Mouse (Mus musculus) colon, adult 2 months (tissue): ENCODE measurements around the gene 6330403K07Rik. TPM values are rescaled to one million over a fixed set of nuclear protein-coding genes. Genes with fewer than 3 reads are reported as not detected.

Experiments used
- polyA plus RNA-seq: library from polyadenylated mRNA; depleted of rRNA; stranded (reverse); fragments of >200 nt; gene quantifications from 2 replicates; pipeline ENCODE4 v1.2.3, GENCODE M21; 2012; rRNA removed

6330403K07Rik gene
- 1.8 and 4.1 TPM in 2 replicates for polyA plus RNA-seq

DNA sequence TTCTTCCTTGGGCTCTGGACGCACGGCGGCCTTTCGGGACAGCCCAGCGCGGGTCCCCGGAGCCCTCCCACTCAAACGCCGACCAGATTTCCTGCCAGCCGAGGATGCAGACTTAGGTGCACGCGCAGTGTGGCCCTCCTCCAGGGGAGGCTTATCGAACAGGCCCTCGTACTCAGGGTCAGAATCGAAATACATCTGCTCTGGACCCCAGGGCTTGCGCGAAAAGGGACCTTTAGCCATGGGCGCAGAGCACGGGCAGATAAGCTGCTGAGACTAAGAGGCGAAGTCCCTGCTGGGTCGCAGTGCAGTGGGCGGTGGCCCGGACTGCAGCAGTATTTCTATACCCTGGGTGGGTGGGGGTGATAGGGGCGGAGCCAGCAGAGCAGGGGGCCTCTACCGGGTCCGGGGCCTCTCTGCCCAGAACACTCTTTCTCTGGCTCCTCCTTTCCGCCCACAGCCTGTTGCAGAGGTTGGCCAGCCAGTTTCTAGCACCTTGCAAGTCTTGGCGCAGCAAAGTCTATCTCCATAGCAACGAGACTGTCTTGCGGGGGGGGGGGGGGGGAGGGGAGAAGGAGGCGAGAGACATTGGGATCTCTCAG is at the start of gene 6330403K07Rik:
Gene 6330403K07Rik, minus strand, starts transcription at position 351 of the 599 bp plus-strand sequence.

DNA sequence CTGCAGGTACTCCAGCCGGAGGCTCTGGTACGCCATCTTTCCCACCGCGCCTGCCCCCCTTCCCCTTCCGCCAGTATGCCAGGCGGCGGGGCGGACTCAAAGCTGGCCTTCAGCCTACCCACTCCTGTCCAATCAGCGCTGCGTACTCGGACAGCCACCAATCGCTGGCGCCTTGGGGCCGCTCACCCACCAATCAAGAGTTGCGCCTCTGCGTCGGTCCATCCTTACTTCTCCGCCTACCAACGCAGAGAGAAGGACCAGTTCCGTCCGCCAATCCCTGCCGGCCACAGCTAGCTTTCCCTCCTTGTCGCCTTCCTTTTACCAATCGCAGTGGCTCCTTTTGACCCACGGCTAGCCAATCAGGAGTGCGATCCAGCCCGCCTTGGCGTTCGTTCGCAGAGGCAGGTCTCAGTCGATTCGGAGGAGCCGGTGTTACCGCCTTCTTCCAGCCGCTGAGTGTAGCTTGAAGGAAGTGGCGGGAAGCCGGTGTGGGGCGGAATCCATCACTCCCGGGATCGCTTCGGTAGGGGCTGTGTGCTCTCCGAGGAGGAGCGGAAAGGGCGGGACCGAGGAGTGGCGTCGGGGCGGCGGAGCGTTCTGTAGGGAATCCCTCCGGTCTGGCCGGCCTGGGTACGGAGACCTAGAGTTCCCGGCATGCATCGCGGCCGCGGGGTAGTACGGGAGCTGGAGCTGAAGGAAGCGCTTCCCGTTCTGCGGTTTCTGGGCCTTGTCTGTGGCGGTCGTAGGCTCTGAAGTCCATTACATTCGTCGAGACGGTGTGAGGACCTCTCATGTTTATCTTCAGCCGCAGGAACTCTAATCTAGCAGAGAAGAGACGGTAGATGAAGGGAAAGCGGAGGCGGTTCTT is 13.9 kb downstream of the 6330403K07Rik start, which contains the start of the genes Mis12 and Derl2:
Gene Mis12, plus strand, starts transcription at position 411 of the 868 bp plus-strand sequence.
Gene Derl2, minus strand, starts transcription at position 641 of the 868 bp plus-strand sequence.

DNA sequence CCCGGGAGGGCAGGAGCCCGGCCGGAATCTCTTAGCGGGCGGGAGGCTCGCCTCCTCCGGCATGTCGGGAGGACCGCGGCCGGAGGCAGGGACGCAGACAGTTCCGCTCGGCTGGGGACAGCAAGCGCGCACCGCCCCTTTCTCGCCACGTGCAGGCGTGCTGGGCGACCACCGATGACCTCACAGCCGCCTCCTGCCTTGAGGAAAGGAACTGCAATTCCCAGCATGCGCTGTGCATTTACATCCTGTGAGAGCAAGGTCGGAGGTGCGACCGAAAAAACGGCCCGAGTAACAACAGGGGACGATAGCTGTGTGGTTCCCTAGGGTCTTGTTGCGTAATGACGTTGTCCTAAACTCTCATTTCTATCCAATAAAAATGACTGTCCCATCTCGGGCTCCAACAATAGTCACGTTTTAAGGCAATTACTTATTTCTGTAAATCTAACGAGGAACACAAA is 29.0 kb downstream of the 6330403K07Rik start, which contains the start of gene Dhx33:
Gene Dhx33, minus strand, starts transcription at position 122 of the 458 bp plus-strand sequence.

DNA sequence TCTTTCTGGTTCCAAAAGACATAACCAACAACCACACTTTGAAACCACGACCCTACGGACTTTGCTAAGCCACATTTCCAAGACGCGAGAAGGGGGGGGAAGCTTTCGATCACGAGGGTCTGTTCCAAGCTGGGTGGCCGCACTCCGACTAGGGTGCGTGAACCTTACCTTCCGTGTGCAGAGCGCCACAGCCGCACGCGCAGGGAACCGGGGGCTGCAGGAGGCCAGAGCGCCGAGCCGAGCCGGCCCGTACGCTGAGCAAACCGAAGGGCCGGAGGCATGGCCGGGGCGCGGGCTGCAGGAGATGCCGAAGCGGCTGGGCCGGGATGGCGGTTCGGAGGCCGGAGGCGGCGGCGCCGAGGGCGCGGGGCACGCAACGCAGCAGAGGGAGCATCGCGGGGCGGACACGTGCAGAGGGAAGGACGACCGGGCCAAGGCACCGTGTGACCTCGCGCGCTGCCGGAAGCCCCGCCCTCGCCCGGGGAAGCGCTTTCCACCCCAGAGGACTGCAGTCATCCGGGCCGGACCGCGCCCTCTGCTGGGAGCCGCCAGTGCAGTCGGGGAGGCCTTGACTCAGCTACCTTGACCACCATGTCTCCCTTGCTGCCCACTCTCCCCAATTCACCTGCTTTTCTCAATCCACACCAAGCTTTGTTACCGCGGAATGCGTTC is 50.6 kb downstream of the 6330403K07Rik start, which contains the start of gene C1qbp:
Gene C1qbp, minus strand, starts transcription at position 470 of the 672 bp plus-strand sequence.

Other genes starting within 250 kb of the 6330403K07Rik start
- gene Scimp, start 220.9 kb downstream of the 6330403K07Rik start, polyA plus RNA-seq = 0.63 and 0.94 TPM in 2 replicates
- gene Rabep1, start 188.7 kb downstream of the 6330403K07Rik start, polyA plus RNA-seq = 1.8 and 2.0 TPM in 2 replicates
- 16.0 and 18.7 TPM in 2 replicates for gene Nup88, start 63.5 kb downstream of the 6330403K07Rik start, polyA plus RNA-seq
- gene Rpain, start 63.3 kb downstream of the 6330403K07Rik start, polyA plus RNA-seq = 15.6 and 18.3 TPM in 2 replicates
- gene C1qbp, start 50.5 kb downstream of the 6330403K07Rik start, polyA plus RNA-seq = 169 and 185 TPM in 2 replicates
- gene Dhx33, start 29.1 kb downstream of the 6330403K07Rik start, polyA plus RNA-seq = 12.8 and 13.4 TPM in 2 replicates
- gene Mis12, start 13.9 kb downstream of the 6330403K07Rik start, polyA plus RNA-seq = 1.8 and 2.1 TPM in 2 replicates
- gene Derl2, start 13.7 kb downstream of the 6330403K07Rik start, polyA plus RNA-seq = 5.6 and 7.2 TPM in 2 replicates
- not detected in 2 replicates for gene Nlrp1a, start 111.2 kb upstream of the 6330403K07Rik start, polyA plus RNA-seq
- 1.4 TPM in 1 of 2 replicates, not detected in the other for gene Nlrp1b, start 197.2 kb upstream of the 6330403K07Rik start, polyA plus RNA-seq